Mouse (Mus musculus): ENCODE measurements around the gene Akr1b10. TPM values are rescaled to one million over a fixed set of nuclear protein-coding genes. Genes with fewer than 3 reads are reported as not detected.

The Akr1b10 gene
- polyA plus RNA-seq, 1 experiment: 2.4 TPM

GRCm38 (mm10) chr6:34412023-34412422, 28.0 kb downstream of the Akr1b10 start, which contains the start of gene Akr1b7:
Gene Akr1b7, plus strand, starts transcription at chr6:34412334.
- no peak for TF ChIP-seq GATA1 (IDR thresholded peaks at IDR 0.05; ENCODE audit: low read length)

DNA sequence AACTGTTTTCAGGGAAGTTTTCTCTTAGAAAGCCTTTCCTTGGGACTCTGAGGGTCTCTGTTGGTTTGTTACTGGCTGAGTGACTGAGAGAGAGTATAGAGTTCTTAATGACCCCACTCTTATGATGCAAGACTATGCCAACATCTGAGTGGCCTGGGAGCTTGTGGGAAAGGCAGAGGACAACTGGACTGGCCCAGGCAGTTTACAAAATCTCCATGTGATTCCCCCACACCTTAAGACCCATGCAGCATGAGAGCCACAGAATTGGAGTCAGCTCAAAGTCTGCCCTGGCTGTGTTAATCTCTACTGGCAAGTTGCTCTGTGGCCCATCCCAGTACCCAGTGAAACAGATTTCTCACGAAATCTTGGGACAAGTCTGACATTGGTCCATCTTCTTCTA, 28.7 kb downstream of the Akr1b10 start:
- no peak for TF ChIP-seq GATA1 (IDR thresholded peaks at IDR 0.05; ENCODE audit: low read length)

GRCm38 (mm10) chr6:34416521-34416920, 32.5 kb downstream of the Akr1b10 start:
- TF ChIP-seq GATA1 (IDR thresholded peaks at IDR 0.05; ENCODE audit: low read length): no peak

GRCm38 (mm10) chr6:34419071-34419470, 35.1 kb downstream of the Akr1b10 start:
- no peak for TF ChIP-seq GATA1 (IDR thresholded peaks at IDR 0.05; ENCODE audit: low read length)

DNA sequence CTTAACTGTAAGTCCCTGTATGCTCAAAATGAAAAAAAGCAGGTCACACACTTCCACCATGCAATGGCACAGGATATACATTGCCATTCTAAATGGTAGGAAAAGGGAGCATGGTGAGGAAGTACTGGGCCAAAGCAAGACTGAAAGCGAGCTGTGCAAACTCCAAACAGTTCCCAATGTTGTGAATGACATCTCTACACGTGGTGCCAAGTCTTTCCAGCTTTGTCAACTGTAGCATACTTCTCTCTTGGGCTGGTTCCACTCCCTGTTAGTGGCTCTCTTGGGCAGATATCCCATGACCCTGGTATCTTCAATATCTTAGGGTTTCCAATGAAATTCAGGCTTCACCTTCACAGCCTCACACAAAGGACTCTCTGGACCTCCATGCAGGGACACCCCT, 55.0 kb downstream of the Akr1b10 start:
- TF ChIP-seq GATA1 (IDR thresholded peaks at IDR 0.05; ENCODE audit: low read length): no peak

GRCm38 (mm10) chr6:34441556-34442257, 57.7 kb downstream of the Akr1b10 start:
- no peak for TF ChIP-seq GATA1 (IDR thresholded peaks at IDR 0.05; ENCODE audit: low read length)

DNA sequence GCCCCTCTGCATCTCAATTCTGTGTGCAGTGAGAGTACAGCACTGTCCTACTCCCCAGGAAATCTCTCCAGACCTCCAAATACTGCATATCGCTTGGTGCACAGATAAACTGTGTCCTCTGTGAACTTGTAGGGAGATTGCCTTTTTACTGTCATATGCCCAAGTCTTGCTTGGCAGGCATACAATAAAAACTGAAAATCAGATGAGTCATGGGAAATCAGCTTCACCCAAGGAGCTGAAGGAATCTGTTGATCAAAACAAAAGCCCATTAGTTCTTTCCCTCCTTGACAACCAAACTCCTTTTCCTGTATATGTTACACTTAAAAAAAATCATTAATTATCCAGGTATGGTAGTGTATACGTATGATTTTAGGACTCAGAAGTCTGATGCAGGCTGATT, 59.8 kb downstream of the Akr1b10 start:
- TF ChIP-seq GATA1 (IDR thresholded peaks at IDR 0.05; ENCODE audit: low read length): no peak

Other genes with a start within 250 kb of the Akr1b10 start
- 0.99 and 1.5 TPM in 2 replicates for gene Slc35b4, start 207.1 kb upstream of the Akr1b10 start, polyA plus RNA-seq (2012)
- gene Akr1b3, start 66.7 kb upstream of the Akr1b10 start, polyA plus RNA-seq (2012): 33.4 and 34.6 TPM in 2 replicates
- gene Akr1b8, start 30.1 kb upstream of the Akr1b10 start, polyA plus RNA-seq (2012): 0.08 TPM in 1 of 2 replicates, not detected in the other
- not detected in 2 replicates for gene Akr1b7, start 28.1 kb downstream of the Akr1b10 start, polyA plus RNA-seq (2012)
- gene Bpgm, start 92.0 kb downstream of the Akr1b10 start, polyA plus RNA-seq (2012): 1.1 and 6.1 TPM in 2 replicates
- gene Cald1, start 214.3 kb downstream of the Akr1b10 start, polyA plus RNA-seq (2012): not detected in 2 replicates

Data from G1E-ER4 (cell line).